Mouse (Mus musculus) liver, adult 2 months (tissue): Measurements from ENCODE around the gene Olfr522.

Experiments used
- CTCF ChIP-seq: fragments of 200-500 bp; IDR thresholded peaks from 2 replicates; pipeline ENCODE4 v1.5.1; 2011; ENCODE audit warnings: low read depth, low read length, control low read depth
- POLR2A ChIP-seq: fragments of 200-500 bp; IDR thresholded peaks from 2 replicates; pipeline ENCODE4 v1.6.1; 2011; ENCODE audit warnings: low read length, control low read depth; ENCODE audit not compliant: insufficient read depth; ENCODE audit errors: extremely low read depth

DNA sequence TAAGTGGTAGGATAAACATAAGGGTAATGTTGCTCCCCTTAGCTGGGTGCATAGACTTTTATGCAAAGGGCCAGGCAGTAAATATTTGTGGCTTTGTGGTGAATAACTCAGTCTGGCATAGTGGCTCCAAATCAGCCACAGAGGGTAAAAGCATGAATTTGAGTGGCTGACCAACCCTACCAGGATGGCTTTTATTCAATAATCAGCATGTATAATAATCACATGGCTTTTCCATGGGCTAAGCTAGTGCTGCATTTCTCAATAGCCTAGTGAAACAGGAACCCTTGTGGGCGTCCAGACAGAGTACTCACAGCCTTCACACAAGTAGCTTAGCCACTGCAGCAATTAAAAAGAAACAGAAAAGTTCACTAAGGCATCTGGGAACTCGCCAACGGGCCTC is 52.6 kb downstream of the Olfr522 start:
- TF ChIP-seq CTCF (no peak), POLR2A (no peak)
